Mouse (Mus musculus): ENCODE results near the gene Rin3.

DNA sequence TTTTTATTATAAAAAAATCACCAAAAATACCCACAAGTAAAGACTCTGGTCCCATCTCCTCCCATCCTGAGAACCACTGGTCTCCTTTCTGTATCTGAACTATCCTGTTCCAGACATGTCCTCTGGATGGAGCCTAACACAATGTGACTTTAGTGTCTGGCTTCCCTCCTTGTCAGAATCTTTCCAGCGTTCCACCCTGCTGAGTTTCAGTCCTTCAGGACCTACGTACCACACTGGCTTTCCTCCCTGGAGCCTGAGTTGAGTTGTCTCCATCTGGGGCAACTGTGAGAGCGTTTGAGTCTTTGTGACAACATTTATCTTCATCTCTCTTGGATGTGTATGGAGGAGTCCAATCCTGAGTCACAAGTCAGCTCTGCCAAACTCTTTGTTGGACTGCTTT is 30.9 kb upstream of the Rin3 start:
- TF ChIP-seq CTCF (IDR thresholded peaks at IDR 0.05; ENCODE audit: control insufficient read depth, insufficient read depth, insufficient read length): no peak
- no peak for TF ChIP-seq MAX (IDR thresholded peaks at IDR 0.05)
- TF ChIP-seq USF1 (IDR thresholded peaks at IDR 0.05; ENCODE audit: low read depth): no peak
- TF ChIP-seq CEBPB (IDR thresholded peaks at IDR 0.05; ENCODE audit: low read depth): no peak
